Mouse (Mus musculus) neural tube, embryonic 13.5 days (tissue): ENCODE measurements at regions not wholly inside any gene's neighbourhood (a gene's known extent, or its start where the extent isn't known, plus 50 kb on each side); places are given as distances from the start of the nearest gene placed in this dataset.

Experiments
- ATAC-seq: fragments of 200-750 bp; cut with Nextera tagmentation; 2 replicates; pipeline ENCODE4 v1.8.0; 2017; ENCODE audit warnings: low read depth, mild to moderate bottlenecking, moderate TSS enrichment, moderate library complexity
- H3K27ac ChIP-seq: fragments of 300-500 bp; sonication (generic); replicated peaks from 2 replicates; pipeline ENCODE4 v1.5.1; 2015; ENCODE audit warnings: moderate library complexity, mild to moderate bottlenecking, inconsistent platforms
- H3K27me3 ChIP-seq: fragments of 300-500 bp; sonication (generic); 2 replicates; pipeline ENCODE4 v1.6.1; 2015; ENCODE audit warnings: mild to moderate bottlenecking, inconsistent platforms
- H3K36me3 ChIP-seq: fragments of 300-500 bp; sonication (generic); 2 replicates; pipeline ENCODE4 v1.6.1; 2015; ENCODE audit warnings: mild to moderate bottlenecking, inconsistent platforms
- H3K4me1 ChIP-seq: fragments of 300-500 bp; sonication (generic); replicated peaks from 2 replicates; pipeline ENCODE4 v1.6.1; 2015; ENCODE audit warnings: inconsistent platforms
- H3K4me2 ChIP-seq: fragments of 300-500 bp; sonication (generic); 2 replicates; pipeline ENCODE4 v1.6.1; 2015; ENCODE audit warnings: inconsistent platforms, mild to moderate bottlenecking, moderate library complexity
- H3K4me3 ChIP-seq: fragments of 300-500 bp; sonication (generic); 2 replicates; pipeline ENCODE4 v1.5.1; 2015; ENCODE audit warnings: mild to moderate bottlenecking, inconsistent platforms
- H3K9ac ChIP-seq: fragments of 300-500 bp; sonication (generic); 2 replicates; pipeline ENCODE4 v1.6.1; 2015; ENCODE audit warnings: moderate library complexity, mild to moderate bottlenecking, inconsistent platforms
- H3K9me3 ChIP-seq: fragments of 300-500 bp; sonication (generic); 2 replicates; pipeline ENCODE4 v1.6.1; 2016; ENCODE audit warnings: inconsistent platforms
- WGBS: fragments of 180-500 bp; shearing (Covaris S2); methylation state at CpG from one replicate; pipeline ENCODE4 v1.1.7; 2015; 5-methylcytosine and 5-hydroxymethylcytosine counted together

GRCm38 (mm10) chr16:77884495-77884894 is 282.6 kb upstream of the Gm11146 start:
- H3K4me3 ChIP-seq = no peak overlapping the region
- no peaks in the 10 kb centered on the region for H3K27me3 ChIP-seq
- no peaks in the 10 kb centered on the region for H3K9me3 ChIP-seq
- H3K4me2 ChIP-seq = no peak overlapping the region
- H3K4me1 ChIP-seq = peaks cover 9% of the 10 kb centered on the region; the same call in 1 of the 2 replicates
- peak overlapping the region; percentile 43 for H3K27ac ChIP-seq
- H3K36me3 ChIP-seq = no peaks in the 10 kb centered on the region
- WGBS = 74% methylated on average over 9 of the region's 9 CpGs
- H3K9ac ChIP-seq = no peak overlapping the region
- no peak for ATAC-seq

- WGBS = 87% methylated on average over 1 of the region's 1 CpGs
- no peak for ATAC-seq
- no peaks in the 10 kb centered on the region for H3K36me3 ChIP-seq
Measured at GRCm38 (mm10) chr16:77877006-77877405, 275.1 kb upstream of the Gm11146 start.

GRCm38 (mm10) chr16:77863246-77863645 is 261.4 kb upstream of the Gm11146 start:
- no peak for ATAC-seq
- no peak overlapping the region for H3K4me3 ChIP-seq
- no peak overlapping the region for H3K9ac ChIP-seq
- H3K36me3 ChIP-seq = no peaks in the 10 kb centered on the region
- no peaks in the 10 kb centered on the region for H3K4me1 ChIP-seq
- no peaks in the 10 kb centered on the region for H3K27me3 ChIP-seq
- WGBS = 87% methylated on average over 5 of the region's 5 CpGs
- no peaks in the 10 kb centered on the region for H3K9me3 ChIP-seq
- H3K27ac ChIP-seq = no peak overlapping the region
- H3K4me2 ChIP-seq = no peak overlapping the region

More at GRCm38 (mm10) chr16:77877006-77877405, 275.1 kb upstream of the Gm11146 start:
- Histone ChIP-seq H3K4me1 (no peaks in the 10 kb centered on the region), H3K4me3 (no peak overlapping the region), H3K27me3 (no peaks in the 10 kb centered on the region), H3K4me2 (no peak overlapping the region), H3K9me3 (no peaks in the 10 kb centered on the region), H3K9ac (no peak overlapping the region), H3K27ac (no peak overlapping the region)

GRCm38 (mm10) chr16:77852066-77852781 is 250.3 kb upstream of the Gm11146 start:
- Histone ChIP-seq H3K27me3 (no peaks in the 10 kb centered on the region), H3K9me3 (no peaks in the 10 kb centered on the region), H3K4me1 (peaks cover 14% of the 10 kb centered on the region; the same call in 1 of the 2 replicates), H3K4me2 (peak overlapping the region; percentile 28), H3K36me3 (no peaks in the 10 kb centered on the region), H3K27ac (peak overlapping the region; percentile 93), H3K4me3 (no peak overlapping the region), H3K9ac (0 out of 2 replicates have a peak overlapping the region, but pooled peaks have one; percentile 0)
- ATAC-seq = peak; percentile 94
- 25% methylated on average over 6 of the region's 6 CpGs for WGBS

GRCm38 (mm10) chr16:77851206-77852065 is 249.5 kb upstream of the Gm11146 start:
- H3K27ac ChIP-seq = peak overlapping the region; percentile 93
- peak overlapping the region; percentile 28 for H3K4me2 ChIP-seq
- peak; percentile 95 for ATAC-seq

GRCm38 (mm10) chr16:77835767-77836166 is 233.9 kb upstream of the Gm11146 start:
- no peak overlapping the region for H3K4me2 ChIP-seq
- H3K27ac ChIP-seq = no peak overlapping the region
- no peaks in the 10 kb centered on the region for H3K27me3 ChIP-seq
- no peaks in the 10 kb centered on the region for H3K9me3 ChIP-seq
- 64% methylated on average over 2 of the region's 2 CpGs for WGBS
- no peaks in the 10 kb centered on the region for H3K4me1 ChIP-seq
- no peak overlapping the region for H3K9ac ChIP-seq
- H3K36me3 ChIP-seq = no peaks in the 10 kb centered on the region
- no peak for ATAC-seq
- no peak overlapping the region for H3K4me3 ChIP-seq

More at GRCm38 (mm10) chr16:77851206-77852065, 249.5 kb upstream of the Gm11146 start:
- Histone ChIP-seq H3K36me3 (no peaks in the 10 kb centered on the region), H3K9me3 (no peaks in the 10 kb centered on the region), H3K27me3 (no peaks in the 10 kb centered on the region), H3K9ac (0 out of 2 replicates have a peak overlapping the region, but pooled peaks have one; percentile 0), H3K4me1 (peaks cover 14% of the 10 kb centered on the region; the same call in 1 of the 2 replicates), H3K4me3 (no peak overlapping the region)
- WGBS = 27% methylated on average over 13 of the region's 13 CpGs

GRCm38 (mm10) chr16:77827322-77828117 is 225.6 kb upstream of the Gm11146 start:
- H3K36me3 ChIP-seq = no peaks in the 10 kb centered on the region
- H3K4me3 ChIP-seq = no peak overlapping the region
- H3K4me1 ChIP-seq = no peaks in the 10 kb centered on the region
- H3K27me3 ChIP-seq = no peaks in the 10 kb centered on the region
- no peak overlapping the region for H3K9ac ChIP-seq
- H3K9me3 ChIP-seq = no peaks in the 10 kb centered on the region
- 0 out of 2 replicates have a peak overlapping the region, but pooled peaks have one; percentile 1 for H3K27ac ChIP-seq
- H3K4me2 ChIP-seq = no peak overlapping the region
- no peak for ATAC-seq
- WGBS = 73% methylated on average over 4 of the region's 4 CpGs

- 88% methylated on average over 5 of the region's 5 CpGs for WGBS
Measured at GRCm38 (mm10) chr16:77799709-77800108, 197.8 kb upstream of the Gm11146 start.

GRCm38 (mm10) chr16:77796926-77797325 is 195.0 kb upstream of the Gm11146 start:
- Histone ChIP-seq H3K36me3 (no peaks in the 10 kb centered on the region), H3K4me2 (no peak overlapping the region), H3K9ac (no peak overlapping the region), H3K4me1 (0 out of 2 replicates have a peak, but pooled peaks cover 3% of the 10 kb centered on the region), H3K9me3 (no peaks in the 10 kb centered on the region), H3K4me3 (no peak overlapping the region), H3K27me3 (no peaks in the 10 kb centered on the region), H3K27ac (no peak overlapping the region)
- no peak for ATAC-seq
- WGBS = 70% methylated on average over 4 of the region's 4 CpGs

More at GRCm38 (mm10) chr16:77799709-77800108, 197.8 kb upstream of the Gm11146 start:
- ATAC-seq = no peak
- Histone ChIP-seq H3K9ac (no peak overlapping the region), H3K36me3 (no peaks in the 10 kb centered on the region), H3K27ac (no peak overlapping the region), H3K4me3 (no peak overlapping the region), H3K4me1 (0 out of 2 replicates have a peak, but pooled peaks cover 3% of the 10 kb centered on the region), H3K9me3 (no peaks in the 10 kb centered on the region), H3K4me2 (no peak overlapping the region), H3K27me3 (no peaks in the 10 kb centered on the region)

GRCm38 (mm10) chr16:77789652-77790051 is 187.8 kb upstream of the Gm11146 start:
- Histone ChIP-seq H3K4me1 (peaks cover 30% of the 10 kb centered on the region), H3K4me2 (no peak overlapping the region), H3K27me3 (no peaks in the 10 kb centered on the region), H3K9me3 (no peaks in the 10 kb centered on the region), H3K9ac (no peak overlapping the region), H3K27ac (peak overlapping the region; percentile 98), H3K4me3 (no peak overlapping the region), H3K36me3 (no peaks in the 10 kb centered on the region)
- ATAC-seq = 0 out of 2 replicates have a peak, but pooled peaks have one; percentile 40
- 52% methylated on average over 5 of the region's 5 CpGs for WGBS

- no peaks in the 10 kb centered on the region for H3K36me3 ChIP-seq
- peaks cover 30% of the 10 kb centered on the region for H3K4me1 ChIP-seq
- peak overlapping the region; percentile 98 for H3K27ac ChIP-seq
- no peak overlapping the region for H3K4me2 ChIP-seq
- H3K9ac ChIP-seq = no peak overlapping the region
- H3K9me3 ChIP-seq = no peaks in the 10 kb centered on the region
- no peak for ATAC-seq
- no peaks in the 10 kb centered on the region for H3K27me3 ChIP-seq
- WGBS = 71% methylated on average over 2 of the region's 2 CpGs
- no peak overlapping the region for H3K4me3 ChIP-seq
Measured at GRCm38 (mm10) chr16:77789206-77789605, 187.3 kb upstream of the Gm11146 start.
